Mouse (Mus musculus): Measurements from ENCODE around the gene Gm3532. TPM values are rescaled to one million over a fixed set of nuclear protein-coding genes. Genes with fewer than 3 reads are reported as not detected.
"Not testable (repeated sequence)": the region's sequence is repeated elsewhere in the genome, so short reads cannot be mapped to it uniquely, and the experiment has no call there.

Gene Gm3532
- not detected in 2 replicates for polyA plus RNA-seq (2014; fragmentation: Nextera tagmentation; extraction: Ambion mirVana)

- H3K36me3 ChIP-seq (ENCODE audit: control insufficient read depth, insufficient read depth, low read length); H3K4me3 ChIP-seq (replicated peaks; ENCODE audit: low read depth, low read length); H3K27ac ChIP-seq (replicated peaks; ENCODE audit: low read depth, low read length); H3K27me3 ChIP-seq (ENCODE audit: control insufficient read depth, insufficient read depth, low read length); H3K9me3 ChIP-seq (ENCODE audit: control insufficient read depth, low read length); ATAC-seq (ENCODE audit: low FRiP score, low TSS enrichment); H3K9ac ChIP-seq (replicated peaks; ENCODE audit: low read length); H3K4me2 ChIP-seq (ENCODE audit: low read length); H3K4me1 ChIP-seq (ENCODE audit: control insufficient read depth, insufficient read depth, low read length); DNase-seq: not testable (repeated sequence)
- WGBS = no CpG with 5 or more reads among the region's 2 CpGs
Observed at GRCm38 (mm10) chr14:5538196-5538595, at the start of gene Gm3532. Gene Gm3532, plus strand, starts transcription at chr14:5538496.

- DNase-seq; H3K4me3 ChIP-seq (replicated peaks; ENCODE audit: low read depth, low read length); ATAC-seq (ENCODE audit: low FRiP score, low TSS enrichment); H3K9me3 ChIP-seq (ENCODE audit: control insufficient read depth, low read length); H3K27ac ChIP-seq (replicated peaks; ENCODE audit: low read depth, low read length); H3K27me3 ChIP-seq (ENCODE audit: control insufficient read depth, insufficient read depth, low read length); H3K9ac ChIP-seq (replicated peaks; ENCODE audit: low read length); H3K36me3 ChIP-seq (ENCODE audit: control insufficient read depth, insufficient read depth, low read length); H3K4me1 ChIP-seq (ENCODE audit: control insufficient read depth, insufficient read depth, low read length); H3K4me2 ChIP-seq (ENCODE audit: low read length): not testable (repeated sequence)
- no CpG with 5 or more reads among the region's 35 CpGs for WGBS
Observed at GRCm38 (mm10) chr14:5501374-5501773, 36.9 kb upstream of the Gm3532 start, which contains the start of gene Gm3488. Gene Gm3488, plus strand, starts transcription at chr14:5501674.

Other genes with a start within 250 kb of the Gm3532 start
- gene Gm3542, start 203.6 kb upstream of the Gm3532 start, polyA plus RNA-seq (2014; fragmentation: Nextera tagmentation; extraction: Ambion mirVana) = not detected in 2 replicates
- 0.70 and 2.9 TPM in 2 replicates for gene Gm3500, start 149.4 kb upstream of the Gm3532 start, polyA plus RNA-seq (2014; fragmentation: Nextera tagmentation; extraction: Ambion mirVana)
- 1.2 and 3.7 TPM in 2 replicates for gene Gm3194, start 83.0 kb upstream of the Gm3532 start, polyA plus RNA-seq (2014; fragmentation: Nextera tagmentation; extraction: Ambion mirVana)
- not detected in 2 replicates for gene Gm8246, start 60.7 kb upstream of the Gm3532 start, polyA plus RNA-seq (2014; fragmentation: Nextera tagmentation; extraction: Ambion mirVana)
- gene Gm3187, start 54.3 kb upstream of the Gm3532 start, polyA plus RNA-seq (2014; fragmentation: Nextera tagmentation; extraction: Ambion mirVana) = not detected in 2 replicates
- gene Gm3488, start 36.8 kb upstream of the Gm3532 start, polyA plus RNA-seq (2014; fragmentation: Nextera tagmentation; extraction: Ambion mirVana) = 15.3 and 21.8 TPM in 2 replicates
- gene Gm8265, start 94.5 kb downstream of the Gm3532 start, polyA plus RNA-seq (2014; fragmentation: Nextera tagmentation; extraction: Ambion mirVana) = not detected in 2 replicates
- gene Gm9603, start 149.0 kb downstream of the Gm3532 start, polyA plus RNA-seq (2014; fragmentation: Nextera tagmentation; extraction: Ambion mirVana) = not detected in 2 replicates
- 0.32 and 0.74 TPM in 2 replicates for gene Gm3373, start 203.1 kb downstream of the Gm3532 start, polyA plus RNA-seq (2014; fragmentation: Nextera tagmentation; extraction: Ambion mirVana)

Measured in midbrain, embryonic 14.5 days (tissue).